Mouse (Mus musculus): ENCODE measurements at regions not wholly inside any gene's neighbourhood (a gene's known extent, or its start where the extent isn't known, plus 50 kb on each side); places are given as distances from the start of the nearest gene placed in this dataset.

DNA sequence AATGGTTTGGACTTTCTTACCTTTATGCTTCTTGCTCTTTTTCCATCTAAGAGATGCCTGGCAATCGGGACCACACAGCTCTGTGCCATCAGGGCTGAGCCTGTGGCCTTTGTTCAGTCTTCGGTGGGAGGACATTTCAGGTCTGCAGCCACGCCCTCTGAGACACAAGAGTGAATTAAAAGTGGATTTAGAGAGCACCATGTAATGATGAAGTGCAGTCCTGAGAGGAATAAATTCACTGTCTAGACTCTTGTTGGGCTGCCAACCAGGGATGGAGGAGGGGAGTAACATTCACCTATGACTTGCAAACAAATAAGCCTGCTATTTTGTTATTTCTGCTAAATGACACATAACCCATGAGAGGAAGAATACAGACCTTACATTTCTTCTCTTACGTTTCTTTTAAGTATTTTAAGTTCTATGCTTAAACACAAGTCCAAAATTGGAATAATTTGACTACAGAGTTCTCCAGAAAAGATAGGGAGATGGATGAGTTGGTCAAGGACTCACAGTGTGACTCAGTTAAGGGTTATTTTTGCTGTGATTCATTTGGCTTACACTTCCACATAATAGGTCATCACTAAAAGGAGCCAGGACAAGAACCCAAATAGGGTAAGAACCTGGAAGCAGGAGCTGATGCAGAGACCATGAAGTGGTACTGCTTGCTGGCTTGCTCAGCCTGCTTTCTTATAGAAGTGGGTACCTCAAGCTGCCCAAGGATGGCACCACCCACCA is 484.3 kb downstream of the Nuf2 start:
- no peak overlapping the region for H3K9ac ChIP-seq (ENCODE audit: control insufficient read depth, low read depth, low read length, poor library complexity, severe bottlenecking)
- H3K79me2 ChIP-seq (ENCODE audit: control insufficient read depth, insufficient read depth, low read length, poor library complexity) = no peaks in the 10 kb centered on the region
- no peaks in the 10 kb centered on the region for H3K4me1 ChIP-seq (ENCODE audit: control insufficient read depth in 1 of 2, insufficient read depth in 2 of 2, low read length in 2 of 2)
- no peak overlapping the region for H3K27ac ChIP-seq (ENCODE audit: control insufficient read depth, low read depth, low read length)
- TF ChIP-seq ZKSCAN1 (IDR thresholded peaks at IDR 0.05; ENCODE audit: low read depth, low read length) (no peak), MAZ (IDR thresholded peaks at IDR 0.05; ENCODE audit: low read depth, low read length) (no peak), TAL1 (IDR thresholded peaks at IDR 0.05; ENCODE audit: low read length) (no peak), POLR2AphosphoS5 (IDR thresholded peaks at IDR 0.05; ENCODE audit: borderline replicate concordance, low read depth, low read length) (no peak), ETS1 (IDR thresholded peaks at IDR 0.05; ENCODE audit: low read depth, low read length) (no peak), POLR2A (IDR thresholded peaks at IDR 0.05; ENCODE audit: control insufficient read depth in 1 of 2, insufficient read depth in 1 of 2, low read depth in 1 of 2, low read length in 2 of 2, poor library complexity in 1 of 2) (no peak), SIN3A (IDR thresholded peaks at IDR 0.05; ENCODE audit: low read length) (no peak), MEF2A (IDR thresholded peaks at IDR 0.05; ENCODE audit: extremely low read depth, insufficient replicate concordance, low read depth, low read length, poor library complexity, severe bottlenecking) (no peak), CHD1 (IDR thresholded peaks at IDR 0.05; ENCODE audit: low read depth, low read length) (no peak), HCFC1 (IDR thresholded peaks at IDR 0.05; ENCODE audit: low read depth, low read length) (no peak), CTCF (IDR thresholded peaks at IDR 0.05 in 2 of 3, conservative IDR thresholded peaks at IDR 0.05 in 1 of 3; ENCODE audit: control insufficient read depth in 1 of 3, insufficient read depth in 1 of 3, low read depth in 2 of 3, low read length in 3 of 3, poor library complexity in 1 of 3, severe bottlenecking in 1 of 3) (no peak), ZC3H11A (IDR thresholded peaks at IDR 0.05; ENCODE audit: low read depth, low read length) (no peak), EP300 (IDR thresholded peaks at IDR 0.05; ENCODE audit: low read depth in 1 of 2, low read length in 2 of 2) (no peak), RCOR1 (IDR thresholded peaks at IDR 0.05; ENCODE audit: low read depth, low read length) (no peak), ELF1 (IDR thresholded peaks at IDR 0.05; ENCODE audit: low read depth, low read length) (no peak), KAT2A (conservative IDR thresholded peaks at IDR 0.05; ENCODE audit: low read depth, low read length) (no peak)
- H3K36me3 ChIP-seq (ENCODE audit: control insufficient read depth in 1 of 2, insufficient read depth in 2 of 2, low read length in 2 of 2) = no peaks in the 10 kb centered on the region
- no peak for DNase-seq (ENCODE audit: low read depth, low spot score)
- no peaks in the 10 kb centered on the region for H3K27me3 ChIP-seq (ENCODE audit: control insufficient read depth in 1 of 2, insufficient read depth in 2 of 2, low read length in 2 of 2)
- no peak overlapping the region for H3K4me3 ChIP-seq (ENCODE audit: control insufficient read depth in 1 of 2, insufficient read depth in 1 of 2, low read depth in 2 of 2, low read length in 2 of 2)
- no peaks in the 10 kb centered on the region for H3K9me3 ChIP-seq (replicated peaks; ENCODE audit: insufficient read depth, low read length)

DNA sequence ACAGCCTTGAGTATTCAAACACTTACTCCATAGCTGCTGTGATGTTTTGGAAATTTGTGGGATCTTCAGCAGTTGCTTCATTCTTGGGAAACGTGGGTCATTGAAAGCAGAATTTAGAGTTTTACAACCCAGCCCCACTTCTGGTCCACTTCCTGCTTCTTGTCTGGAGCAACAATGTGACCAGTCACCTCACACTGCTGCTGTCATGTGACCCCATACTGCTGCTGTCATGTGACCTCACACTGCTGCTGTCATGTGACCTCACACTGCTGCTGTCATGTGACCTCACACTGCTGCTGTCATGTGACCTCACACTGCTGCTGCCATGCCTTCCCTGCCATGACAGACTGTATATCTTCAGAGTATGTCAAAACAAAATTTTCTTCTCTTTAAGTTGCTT is 497.7 kb downstream of the Nuf2 start:
- H3K4me3 ChIP-seq (ENCODE audit: control insufficient read depth in 1 of 2, insufficient read depth in 1 of 2, low read depth in 2 of 2, low read length in 2 of 2) = no peak overlapping the region
- no peak overlapping the region for H3K9ac ChIP-seq (ENCODE audit: control insufficient read depth, low read depth, low read length, poor library complexity, severe bottlenecking)
- no peaks in the 10 kb centered on the region for H3K9me3 ChIP-seq (replicated peaks; ENCODE audit: insufficient read depth, low read length)
- H3K27me3 ChIP-seq (ENCODE audit: control insufficient read depth in 1 of 2, insufficient read depth in 2 of 2, low read length in 2 of 2) = no peaks in the 10 kb centered on the region
- no peaks in the 10 kb centered on the region for H3K4me1 ChIP-seq (ENCODE audit: control insufficient read depth in 1 of 2, insufficient read depth in 2 of 2, low read length in 2 of 2)
- no peak overlapping the region for H3K27ac ChIP-seq (ENCODE audit: control insufficient read depth, low read depth, low read length)
- no peak for DNase-seq (ENCODE audit: low read depth, low spot score)
- no peaks in the 10 kb centered on the region for H3K36me3 ChIP-seq (ENCODE audit: control insufficient read depth in 1 of 2, insufficient read depth in 2 of 2, low read length in 2 of 2)
- TF ChIP-seq ZC3H11A (IDR thresholded peaks at IDR 0.05; ENCODE audit: low read depth, low read length) (no peak), USF1 (IDR thresholded peaks at IDR 0.05; ENCODE audit: low read depth, low read length) (peak; percentile 23; the same call in 1 of the 2 replicates)
- no peaks in the 10 kb centered on the region for H3K79me2 ChIP-seq (ENCODE audit: control insufficient read depth, insufficient read depth, low read length, poor library complexity)

Data from MEL (cell line).